In genomic region chr3:54807666-54808217, GRCm38 (mm10) we compare ENCODE assay signal across 7 mouse cellular contexts. TPM values are rescaled to one million over a fixed set of nuclear protein-coding genes. Genes with fewer than 3 reads are reported as not detected.
DNase-seq lines count a peak whose midpoint lies in the region; ATAC-seq lines count a peak whose summit lies in the region.

Gene Rfxap, minus strand, starts transcription at chr3:54807791.

- H3K4me3 ChIP-seq in intestine, embryonic 15.5 days (replicated peaks): peak within 1 kb of the TSS; percentile 80
- peak within 1 kb of the TSS; percentile 90 for H3K4me3 ChIP-seq in midbrain, embryonic 10.5 days

- H3K9me3 ChIP-seq in intestine, embryonic 15.5 days: no peaks in the 10 kb centered on the region
- H3K9me3 ChIP-seq in midbrain, embryonic 10.5 days (replicated peaks): no peaks in the 10 kb centered on the region

- no peaks in the 10 kb centered on the region for H3K27me3 ChIP-seq in intestine, embryonic 15.5 days (replicated peaks)
- peaks cover 6% of the 10 kb centered on the region; the same call in 1 of the 2 replicates for H3K27me3 ChIP-seq in midbrain, embryonic 10.5 days (ENCODE audit: low read depth, poor library complexity, severe bottlenecking)

- intact Hi-C loops in gastrocnemius, postnatal 36 days (cut with DNase I): loop anchor here (5.0 to 10.0 kb wide), 2 partner anchors 70 to 257 kb away; partner anchors contain the start of genes Alg5 and Exosc8
- intact Hi-C loops in left cerebral cortex, postnatal 25 days (cut with DNase I): loop anchor here (5.0 to 10.0 kb wide), 2 partner anchors 50 to 547 kb away; partner anchors contain the start of gene Smad9

- peak; percentile 97 for ATAC-seq in intestine, embryonic 15.5 days

- peak within 1 kb of the TSS; percentile 83 for H3K4me2 ChIP-seq in intestine, embryonic 15.5 days (replicated peaks)

- peak within 1 kb of the TSS; percentile 95 for H3K27ac ChIP-seq in intestine, embryonic 15.5 days
- H3K27ac ChIP-seq in midbrain, embryonic 10.5 days (replicated peaks): peak within 1 kb of the TSS; percentile 98

- H3K4me1 ChIP-seq in intestine, embryonic 15.5 days (replicated peaks): no peaks in the 10 kb centered on the region
- peaks cover 30% of the 10 kb centered on the region for H3K4me1 ChIP-seq in midbrain, embryonic 10.5 days

- H3K9ac ChIP-seq in intestine, embryonic 15.5 days: peak within 1 kb of the TSS; percentile 96

- peaks cover 5% of the 10 kb centered on the region; the same call in 1 of the 2 replicates for H3K36me3 ChIP-seq in intestine, embryonic 15.5 days
- peaks cover 26% of the 10 kb centered on the region for H3K36me3 ChIP-seq in midbrain, embryonic 10.5 days

- peak; percentile 96 for DNase-seq in adrenal gland, adult 2 months
- peak; percentile 94 for DNase-seq in embryo, embryonic 11.5 days (ENCODE audit: low read depth, low spot score)
- peak; percentile 93 to 94 for DNase-seq in gastrocnemius, postnatal 36 days
- DNase-seq in left cerebral cortex, postnatal 25 days (ENCODE audit: low spot score in 2 of 2): peak; percentile 95 to 96
- peak; percentile 98 for DNase-seq in midbrain, embryonic 10.5 days (ENCODE audit: low spot score)
- DNase-seq in right cerebral cortex, postnatal 4 days: peak; percentile 99

- under 1% methylated on average over 52 of the region's 52 CpGs for WGBS in intestine, embryonic 15.5 days
- under 1% methylated on average over 52 of the region's 52 CpGs for WGBS in midbrain, embryonic 10.5 days

RNA-seq across cellular contexts. Expression of gene Rfxap, which starts in this region (rescaled TPM):
- total RNA-seq in adrenal gland, adult 2 months (2021): 10 to 100 TPM; 29.8 to 30.0 TPM
- polyA plus RNA-seq in adrenal gland, adult 2 months (2012; rRNA removed): 16.4 and 16.7 TPM in 2 replicates
- total RNA-seq in gastrocnemius, postnatal 36 days (2021): 10 to 100 TPM; 23.7 to 23.9 TPM
- polyA plus RNA-seq in intestine, embryonic 15.5 days (2015; fragmentation: Nextera tagmentation; extraction: Ambion mirVana): 30.0 and 33.9 TPM in 2 replicates
- 10 to 100 TPM; 47.5 to 58.9 TPM for total RNA-seq in left cerebral cortex, postnatal 25 days (2021)
- polyA plus RNA-seq in midbrain, embryonic 10.5 days (2016; fragmentation: Nextera tagmentation; extraction: Ambion mirVana): 38.7 and 41.0 TPM in 2 replicates

Comparison
In these comparisons a context has a peak if more than half of its experiments do, and no peak if none do; other contexts are left out.
1. Peak in every context shown above with its lines: DNase-seq, ATAC-seq, H3K4me3 ChIP-seq and H3K27ac ChIP-seq.